Mouse (Mus musculus) kidney, adult 10 weeks (tissue): ENCODE data around the gene Ddx4. TPM values are rescaled to one million over a fixed set of nuclear protein-coding genes. Genes with fewer than 3 reads are reported as not detected.

Experiments
- polyA plus RNA-seq: library from polyadenylated mRNA; stranded (reverse); fragments of 350-450 nt; fragmentation: Illumina TruSeq; extraction: RNeasy Lipid Tissue Mini Kit (QIAGEN cat#74804); gene quantifications from one replicate; pipeline ENCODE4 v1.2.3, GENCODE M21; 2014; ENCODE audit warnings: low read depth, low replicate concordance

The Ddx4 gene
- polyA plus RNA-seq: 0.44 TPM

GRCm38 (mm10) chr13:112652205-112652604 lies at the start of gene Ddx4:
Gene Ddx4 (minus strand): TSS chr13:112652475.

GRCm38 (mm10) chr13:112660574-112661381 lies 8.5 kb upstream of the Ddx4 start, which contains the start of gene Slc38a9:
Gene Slc38a9 (plus strand): TSS chr13:112660751.

GRCm38 (mm10) chr13:112594260-112594659 lies 58.0 kb downstream of the Ddx4 start, which contains the start of gene Il31ra:
Gene Il31ra (minus strand): TSS chr13:112594360.

Other genes with a start within 250 kb of the Ddx4 start
- gene Il6st, start 188.4 kb downstream of the Ddx4 start, polyA plus RNA-seq: 58.7 TPM
- 0.44 TPM for gene Il31ra, start 58.1 kb downstream of the Ddx4 start, polyA plus RNA-seq
- gene Slc38a9, start 8.3 kb upstream of the Ddx4 start, polyA plus RNA-seq: 8.7 TPM
- 159 TPM for gene Plpp1, start 148.3 kb upstream of the Ddx4 start, polyA plus RNA-seq